Mouse (Mus musculus): ENCODE results near the gene 5730455P16Rik. TPM values are rescaled to one million over a fixed set of nuclear protein-coding genes. Genes with fewer than 3 reads are reported as not detected.
"Not testable (repeated sequence)": the region's sequence is repeated elsewhere in the genome, so short reads cannot be mapped to it uniquely, and the experiment has no call there.

5730455P16Rik gene
- 10 to 100 TPM; 28.9 to 30.8 TPM for total RNA-seq (2021)
- long read RNA-seq, experiment 1, full-length matches to known transcripts = 6 of 9 reads
- long read RNA-seq, experiment 1, partial matches to known transcripts = 0 of 9 reads
- long read RNA-seq, experiment 1, other reads (novel, unspliced or antisense) = 3 of 9 reads
- long read RNA-seq, experiment 2, full-length matches to known transcripts = 10 of 16 reads
- long read RNA-seq, experiment 2, partial matches to known transcripts = 1 of 16 reads
- long read RNA-seq, experiment 2, other reads (novel, unspliced or antisense) = 5 of 16 reads

DNA sequence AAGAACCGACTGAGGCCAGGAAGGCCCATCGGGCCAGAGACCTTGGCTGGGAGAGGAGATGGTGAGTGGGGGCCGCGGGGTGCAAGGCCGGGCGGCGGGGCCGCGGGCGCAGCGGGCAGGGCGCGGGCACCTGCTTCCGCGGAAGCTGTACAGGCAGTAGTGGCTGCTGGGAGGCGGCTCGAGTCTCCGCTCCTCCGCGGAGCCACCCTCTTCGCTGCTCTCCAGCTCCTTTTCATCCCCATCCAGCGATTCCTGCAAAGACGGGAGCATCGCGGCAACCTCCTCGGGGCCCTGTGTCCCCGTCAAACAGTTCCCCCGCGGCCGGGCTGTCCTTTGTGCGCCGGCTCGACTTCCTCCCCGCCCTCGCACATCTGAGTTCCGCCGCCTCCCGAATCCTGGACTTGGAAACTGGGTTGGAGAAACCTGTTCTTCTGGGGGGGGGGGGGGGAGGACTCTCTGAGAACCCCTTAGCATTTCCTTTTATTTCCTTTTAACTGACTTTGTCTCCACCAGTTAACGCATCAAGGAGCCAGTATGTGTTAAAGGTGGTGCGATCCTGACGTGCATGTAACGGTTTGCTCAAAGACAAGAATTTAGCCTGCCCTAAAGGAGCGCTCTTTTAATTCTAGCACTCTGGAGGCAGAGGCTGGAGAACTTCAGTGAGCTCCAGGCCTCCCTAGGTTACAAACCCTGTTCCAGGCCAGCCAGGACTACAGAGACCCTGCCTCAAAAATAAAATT lies at the start of gene 5730455P16Rik:
5730455P16Rik (minus strand) TSS at position 323 of the 740 bp plus-strand sequence.
- peak; percentile 74 for DNase-seq

GRCm38 (mm10) chr11:80426029-80426813 lies 48.4 kb upstream of the 5730455P16Rik start:
- DNase-seq = not testable (repeated sequence)

DNA sequence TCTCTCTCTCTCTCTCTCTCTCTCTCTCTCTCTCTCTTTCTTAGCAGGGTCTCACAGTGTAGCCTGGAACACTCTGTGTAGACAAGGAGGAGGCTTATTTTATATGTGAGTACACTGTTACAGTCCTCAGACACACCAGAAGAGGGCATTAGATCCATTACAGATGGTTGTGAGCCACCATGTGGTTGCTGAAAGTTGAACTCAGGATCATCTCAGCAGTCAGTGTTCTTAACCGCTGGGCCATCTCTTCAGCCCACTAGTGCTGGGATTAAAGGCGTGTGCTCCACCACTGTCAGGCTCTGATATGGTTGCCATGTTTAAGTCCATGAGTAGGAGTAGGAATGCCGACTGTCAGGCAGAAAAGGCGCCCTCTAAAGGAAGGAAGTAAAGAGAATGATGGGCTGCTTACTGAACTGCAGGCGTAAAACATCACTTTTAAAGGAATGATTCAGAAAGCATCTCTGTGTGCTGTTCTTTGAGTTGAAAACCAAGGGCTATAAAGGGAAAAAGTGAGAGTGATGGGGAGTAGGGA lies 47.5 kb upstream of the 5730455P16Rik start:
- no peak for DNase-seq

DNA sequence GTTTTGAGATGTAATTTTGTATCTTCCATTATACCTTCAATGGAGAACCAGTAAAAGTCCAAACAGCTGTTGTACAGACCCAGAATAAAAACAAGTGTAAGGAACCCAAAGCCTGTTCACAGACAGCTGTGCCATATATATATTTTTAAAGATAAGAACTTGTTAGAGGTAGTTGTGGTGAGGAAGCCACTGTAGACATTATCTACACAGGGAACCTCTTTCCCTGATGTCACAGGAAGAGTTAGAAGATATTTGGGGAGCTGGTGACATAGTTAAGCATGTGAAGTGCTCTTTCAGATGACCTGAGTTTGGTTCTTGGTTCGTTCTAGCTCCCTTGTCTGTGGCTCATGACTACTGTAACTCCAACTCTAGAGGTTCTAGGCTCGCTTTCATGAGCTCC lies 46.9 kb upstream of the 5730455P16Rik start:
- DNase-seq = no peak

DNA sequence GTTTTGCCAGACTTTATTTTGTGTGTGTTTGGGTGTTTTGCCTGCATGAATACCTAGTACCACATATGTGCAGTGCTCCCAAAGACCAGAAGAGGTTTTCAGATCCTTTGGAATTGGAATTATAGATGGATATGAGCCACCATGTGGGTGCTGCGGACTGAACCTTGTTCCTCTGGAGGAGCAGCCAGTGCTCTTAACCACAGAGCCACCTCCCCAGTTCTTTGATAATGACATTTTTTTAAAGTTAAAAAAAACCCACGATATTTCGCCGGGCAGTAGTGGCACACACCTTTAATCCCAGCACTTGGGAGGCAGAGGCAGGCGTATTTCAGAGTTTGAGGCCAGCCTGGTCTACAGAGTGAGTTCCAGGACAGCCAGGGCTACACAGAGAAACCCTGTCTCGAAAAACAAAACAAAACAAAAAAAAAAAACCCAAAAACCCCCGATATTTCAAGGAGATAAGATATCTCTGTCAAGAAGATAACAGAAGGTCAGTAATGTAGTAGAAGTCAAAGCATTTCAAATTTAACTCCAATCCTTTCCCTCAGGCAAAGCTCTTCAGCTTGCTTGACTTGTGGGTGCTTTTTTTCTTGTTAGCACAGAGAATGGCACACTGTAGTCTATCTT lies 43.7 kb upstream of the 5730455P16Rik start:
- DNase-seq = no peak

GRCm38 (mm10) chr11:80420202-80420984 lies 42.6 kb upstream of the 5730455P16Rik start:
- DNase-seq = no peak

GRCm38 (mm10) chr11:80419743-80420142 lies 41.9 kb upstream of the 5730455P16Rik start:
- no peak for DNase-seq

GRCm38 (mm10) chr11:80417085-80417484 lies 39.3 kb upstream of the 5730455P16Rik start:
- no peak for DNase-seq

DNA sequence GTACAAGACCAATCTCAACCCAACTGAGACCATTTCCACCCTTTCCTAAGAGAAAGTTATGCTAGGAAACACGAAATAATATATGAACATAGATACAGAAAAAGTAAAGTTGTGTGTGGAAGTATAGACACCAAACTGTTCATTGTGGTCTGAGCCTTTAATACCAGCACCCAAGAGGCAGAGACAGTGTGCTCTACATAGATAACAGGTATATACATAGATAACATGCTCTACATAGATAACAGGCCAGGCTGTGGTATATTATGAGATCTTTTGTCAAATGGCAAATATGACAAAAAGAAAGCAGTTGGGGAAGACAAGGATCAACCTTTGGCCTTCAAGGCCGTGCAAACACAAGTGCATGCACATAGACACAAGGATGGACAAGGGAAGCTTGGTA lies 32.5 kb upstream of the 5730455P16Rik start:
- DNase-seq = no peak

DNA sequence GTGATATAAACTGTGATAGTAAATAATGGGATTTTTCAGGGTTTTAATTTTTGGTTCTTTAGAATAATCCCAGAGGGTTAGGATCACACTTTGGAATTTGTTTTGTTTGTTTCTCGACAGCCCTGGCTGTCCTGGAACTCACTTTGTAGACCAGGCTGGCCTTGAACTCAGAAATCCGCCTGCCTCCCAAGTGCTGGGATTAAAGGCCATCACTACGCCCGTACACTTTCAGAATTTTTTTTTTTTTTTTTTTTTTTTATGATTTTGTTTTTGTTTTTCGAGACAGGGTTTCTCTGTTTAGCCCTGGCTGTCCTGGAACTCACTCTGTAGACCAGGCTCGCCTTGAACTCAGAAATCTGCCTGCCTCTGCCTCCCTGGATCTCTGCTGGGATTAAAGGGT lies 30.0 kb upstream of the 5730455P16Rik start:
- not testable (repeated sequence) for DNase-seq

DNA sequence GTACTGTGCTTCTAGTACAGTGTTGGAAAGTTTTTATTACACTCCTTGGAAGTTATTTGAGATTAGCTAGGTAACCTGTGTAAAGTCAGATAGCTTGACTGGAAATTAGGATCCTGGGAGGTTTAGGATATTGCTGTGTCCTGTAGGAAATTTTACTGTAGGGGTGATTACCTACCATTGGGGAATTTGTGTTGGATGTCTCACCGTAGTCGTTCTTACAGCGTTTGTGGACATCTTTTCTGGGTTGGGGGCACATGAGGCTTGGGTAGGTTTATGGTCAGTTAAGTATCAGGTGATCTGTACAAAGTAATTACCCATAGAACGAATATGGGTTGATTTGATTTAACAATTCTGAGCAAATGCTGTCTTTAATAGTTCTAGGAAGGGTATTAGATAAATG lies 18.8 kb upstream of the 5730455P16Rik start:
- no peak for DNase-seq

DNA sequence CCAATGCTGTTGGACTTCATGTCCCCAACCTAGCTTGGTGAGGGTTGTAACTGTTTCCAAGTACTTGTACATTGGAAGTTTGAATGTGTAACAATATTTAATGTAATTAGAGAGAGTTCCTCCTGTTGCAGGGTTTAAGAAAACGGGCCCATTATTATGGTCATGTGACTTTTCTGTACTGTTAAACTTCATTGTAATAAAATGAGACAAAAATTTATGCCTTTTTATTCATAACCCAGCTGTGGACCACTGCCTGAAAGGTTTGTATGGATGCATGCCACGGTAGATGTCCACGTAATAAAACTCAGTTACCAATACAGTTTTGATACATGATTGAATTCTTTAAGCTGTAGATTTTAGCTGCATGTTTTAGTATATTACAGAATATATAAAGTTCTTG lies 18.1 kb upstream of the 5730455P16Rik start:
- no peak for DNase-seq

DNA sequence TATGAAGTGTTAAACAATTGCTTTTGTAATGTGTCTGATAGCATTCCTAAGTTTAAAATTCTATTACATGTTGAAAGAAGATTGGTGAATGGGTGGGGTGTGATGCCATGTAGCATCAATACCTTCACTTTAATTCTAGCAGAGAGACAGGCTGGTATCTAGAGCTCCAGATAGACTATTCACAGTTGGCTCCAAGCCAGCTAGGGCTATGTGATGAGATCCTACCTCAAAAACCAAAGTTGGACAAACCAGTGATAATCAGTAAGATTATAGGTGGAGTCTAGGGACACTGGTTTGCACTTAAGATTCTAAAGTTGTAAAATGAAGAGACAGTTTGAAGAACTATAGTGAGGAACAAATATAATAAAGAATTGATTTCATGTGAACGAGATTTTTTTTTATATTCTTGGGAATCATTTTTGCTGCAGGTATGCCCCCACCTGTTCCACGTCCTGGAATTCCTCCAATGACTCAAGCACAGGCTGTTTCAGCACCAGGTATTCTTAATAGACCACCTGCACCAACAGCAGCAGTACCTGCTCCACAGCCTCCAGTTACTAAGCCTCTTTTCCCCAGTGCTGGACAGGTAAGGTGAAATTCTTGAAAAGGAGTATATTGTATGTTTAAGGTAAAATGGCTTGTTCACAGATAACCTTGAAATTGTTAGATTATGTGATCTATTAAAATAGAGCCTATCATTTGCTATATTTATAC lies 13.7 kb upstream of the 5730455P16Rik start:
- no peak for DNase-seq

- DNase-seq = no peak
Measured at GRCm38 (mm10) chr11:80389885-80390284, 12.1 kb upstream of the 5730455P16Rik start.

DNA sequence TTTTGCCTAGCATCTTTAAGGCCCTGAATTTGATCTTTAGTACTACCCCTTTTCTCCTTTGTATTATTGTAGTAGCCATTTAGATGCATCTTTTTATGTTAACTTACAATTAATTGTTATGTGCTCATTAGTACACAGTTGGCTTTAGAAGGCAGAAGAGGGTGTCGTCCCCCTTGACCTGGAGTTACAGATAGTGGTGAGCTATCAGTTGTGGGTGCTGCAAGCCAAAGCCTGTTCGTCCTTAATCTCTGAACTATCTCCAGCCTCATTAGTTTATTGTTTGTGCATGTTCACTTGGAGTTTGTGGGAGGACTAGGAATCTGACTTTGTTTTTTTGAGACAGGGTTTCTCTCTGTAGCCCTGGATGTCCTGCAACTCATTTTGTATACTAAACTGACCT lies 9.0 kb upstream of the 5730455P16Rik start:
- DNase-seq = no peak

- DNase-seq = no peak
Measured at GRCm38 (mm10) chr11:80385055-80385454, 7.2 kb upstream of the 5730455P16Rik start.

GRCm38 (mm10) chr11:80384461-80384860 lies 6.6 kb upstream of the 5730455P16Rik start:
- no peak for DNase-seq

- DNase-seq = no peak
Measured at GRCm38 (mm10) chr11:80383626-80384046, 5.8 kb upstream of the 5730455P16Rik start.

DNA sequence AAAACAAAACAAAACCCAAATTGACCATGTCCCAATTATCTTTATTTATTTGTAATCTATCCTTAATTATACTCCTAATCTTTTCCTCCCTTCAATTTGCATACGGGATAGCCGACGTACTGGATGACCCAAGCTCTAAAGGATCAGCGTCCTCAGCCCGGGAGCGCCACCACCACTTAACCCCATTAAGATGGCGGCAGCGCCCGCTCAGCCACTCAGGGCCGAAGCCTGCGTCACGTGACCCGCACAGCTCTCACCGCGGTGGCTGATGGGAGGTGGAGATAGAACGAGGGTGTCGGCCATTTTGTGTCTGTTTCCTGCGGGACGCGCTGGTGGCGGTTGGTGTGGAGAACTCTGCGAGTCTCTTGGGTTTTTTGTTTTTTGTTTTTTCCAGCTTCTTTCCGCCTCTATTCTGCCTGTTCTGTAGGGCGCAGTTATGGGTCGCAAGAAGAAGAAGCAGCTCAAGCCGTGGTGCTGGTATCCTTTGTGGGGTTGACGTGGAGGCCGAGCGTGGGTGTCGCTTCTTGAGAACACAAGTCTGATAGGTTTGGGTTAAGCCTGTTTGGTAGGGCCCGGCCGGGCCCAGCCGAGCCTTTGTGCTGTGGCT lies 5.3 kb upstream of the 5730455P16Rik start, which contains the start of gene Zfp207:
Zfp207 (plus strand) TSS at position 261 of the 607 bp plus-strand sequence.
- DNase-seq = peak; percentile 96

- peak; percentile 38 for DNase-seq
Measured at GRCm38 (mm10) chr11:80382626-80383018, 4.8 kb upstream of the 5730455P16Rik start.

All from gastrocnemius, postnatal 25 days (tissue).